Mouse (Mus musculus) cerebellum, postnatal 10 days (tissue): ENCODE results near the gene Vsnl1.

Experiments used
- DNase-seq, 2 experiments: peaks; one replicate each; pipeline ENCODE4 v3.0.0; 2021; ENCODE audit warnings: mixed read lengths in 2 of 2

The Vsnl1 gene

GRCm38 (mm10) chr12:11379396-11379795 is 57.0 kb downstream of the Vsnl1 start:
- peak; percentile 36 to 44 for DNase-seq

GRCm38 (mm10) chr12:11370056-11370455 is 66.4 kb downstream of the Vsnl1 start:
- DNase-seq: peak; percentile 59 to 68

- no peak for DNase-seq
These were observed 69.2 kb downstream of the Vsnl1 start for GRCm38 (mm10) chr12:11367099-11367765.

- DNase-seq: no peak
These were observed 71.5 kb downstream of the Vsnl1 start for GRCm38 (mm10) chr12:11364870-11365269.

- peak; percentile 25 to 42 for DNase-seq
These were observed 74.0 kb downstream of the Vsnl1 start for GRCm38 (mm10) chr12:11362435-11362834.

- peak; percentile 94 to 96 for DNase-seq
These were observed 85.5 kb downstream of the Vsnl1 start for GRCm38 (mm10) chr12:11350895-11351294.

- DNase-seq: no peak
These were observed 86.5 kb downstream of the Vsnl1 start for GRCm38 (mm10) chr12:11349870-11350269.

GRCm38 (mm10) chr12:11348423-11348822 is 88.0 kb downstream of the Vsnl1 start:
- DNase-seq: no peak

GRCm38 (mm10) chr12:11345963-11346362 is 90.5 kb downstream of the Vsnl1 start:
- no peak for DNase-seq

GRCm38 (mm10) chr12:11342020-11342600 is 94.3 kb downstream of the Vsnl1 start:
- no peak for DNase-seq

GRCm38 (mm10) chr12:11338251-11338650 is 98.2 kb downstream of the Vsnl1 start:
- peak; percentile 36 to 46 for DNase-seq

- peak; percentile 61 to 65 for DNase-seq
These were observed 99.6 kb downstream of the Vsnl1 start for GRCm38 (mm10) chr12:11336845-11337244.

GRCm38 (mm10) chr12:11326483-11326882 is 109.9 kb downstream of the Vsnl1 start:
- DNase-seq: no peak

GRCm38 (mm10) chr12:11324480-11324879 is 111.9 kb downstream of the Vsnl1 start:
- no peak for DNase-seq

- DNase-seq: no peak
These were observed 118.7 kb downstream of the Vsnl1 start for GRCm38 (mm10) chr12:11317671-11318070.

GRCm38 (mm10) chr12:11313840-11314239 is 122.6 kb downstream of the Vsnl1 start:
- DNase-seq: no peak

GRCm38 (mm10) chr12:11311106-11311505 is 125.3 kb downstream of the Vsnl1 start:
- DNase-seq: no peak

- DNase-seq: no peak
These were observed 129.4 kb downstream of the Vsnl1 start for GRCm38 (mm10) chr12:11306753-11307645.

- DNase-seq: no peak
These were observed 135.6 kb downstream of the Vsnl1 start for GRCm38 (mm10) chr12:11300858-11301257.

GRCm38 (mm10) chr12:11286382-11286781 is 150.0 kb downstream of the Vsnl1 start:
- peak in 1 of 2 experiments; percentile 4 for DNase-seq

GRCm38 (mm10) chr12:11281584-11281983 is 154.8 kb downstream of the Vsnl1 start:
- no peak for DNase-seq

- no peak for DNase-seq
These were observed 156.5 kb downstream of the Vsnl1 start for GRCm38 (mm10) chr12:11279886-11280285.

GRCm38 (mm10) chr12:11277207-11277606 is 159.2 kb downstream of the Vsnl1 start:
- DNase-seq: no peak

GRCm38 (mm10) chr12:11276632-11277031 is 159.8 kb downstream of the Vsnl1 start:
- no peak for DNase-seq
